Mouse (Mus musculus) heart, postnatal 0 days (tissue): Measurements from ENCODE around the gene Tmem91.

ENCODE experiments used
- CTCF ChIP-seq: IDR thresholded peaks from 2 replicates; pipeline ENCODE4 v1.5.1; 2016; ENCODE audit warnings: antibody characterized with exemption, control low read depth, low read depth
- EP300 ChIP-seq: IDR thresholded peaks from 2 replicates; pipeline ENCODE4 v1.6.1; 2016; ENCODE audit warnings: antibody characterized with exemption, low read depth

- no peak for TF ChIP-seq CTCF
- peak; percentile 7; the same call in 1 of the 2 replicates for TF ChIP-seq EP300
Measured at GRCm38 (mm10) chr7:25718788-25719417, 43.9 kb upstream of the Tmem91 start, which contains the start of gene Ccdc97.
